Mouse (Mus musculus): ENCODE data around the gene Wnt3.

Gene Wnt3

DNA sequence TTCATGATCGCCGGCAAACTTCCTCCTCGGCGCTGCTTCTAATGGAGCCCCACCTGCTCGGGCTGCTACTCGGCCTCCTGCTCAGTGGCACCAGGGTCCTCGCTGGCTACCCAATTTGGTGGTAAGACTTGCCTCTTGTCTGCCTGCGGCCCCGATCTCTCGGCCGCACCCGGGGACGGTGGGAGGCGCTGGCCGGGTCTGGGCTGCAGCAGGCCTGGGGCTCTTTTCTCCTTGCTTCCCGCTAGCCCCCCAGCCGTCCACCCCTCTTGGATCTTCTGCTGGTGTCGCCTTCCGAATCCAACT is 229 bp downstream of the Wnt3 start:
- DNase-seq, result no peak

- no peak for DNase-seq
These were observed 6.2 kb downstream of the Wnt3 start for GRCm38 (mm10) chr11:103780152-103780551.

GRCm38 (mm10) chr11:103789951-103790350 is 16.0 kb downstream of the Wnt3 start:
- no peak for DNase-seq

DNA sequence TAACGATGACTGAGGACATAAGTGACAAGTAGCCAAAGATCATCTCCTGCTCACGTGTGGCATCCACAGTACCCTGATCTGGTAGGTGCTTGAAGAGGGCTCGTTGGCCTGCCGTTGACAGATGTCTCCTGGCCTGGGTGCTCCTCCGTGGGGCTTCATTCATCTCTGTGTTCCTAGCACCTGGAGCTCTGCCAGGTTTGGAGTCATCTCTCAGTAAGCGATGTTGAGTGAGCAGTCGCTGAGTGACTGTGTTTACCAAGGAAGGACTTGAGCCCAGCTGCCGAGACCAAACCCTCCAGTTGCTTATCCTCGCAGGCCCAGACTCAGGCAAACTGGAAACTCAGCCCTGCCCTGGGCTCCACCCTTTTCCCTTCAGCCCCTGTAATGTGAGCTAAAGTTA is 27.2 kb downstream of the Wnt3 start:
- DNase-seq, result no peak

GRCm38 (mm10) chr11:103804126-103804525 is 30.2 kb downstream of the Wnt3 start:
- DNase-seq, result no peak

GRCm38 (mm10) chr11:103804804-103805203 is 30.9 kb downstream of the Wnt3 start:
- DNase-seq, result no peak

DNA sequence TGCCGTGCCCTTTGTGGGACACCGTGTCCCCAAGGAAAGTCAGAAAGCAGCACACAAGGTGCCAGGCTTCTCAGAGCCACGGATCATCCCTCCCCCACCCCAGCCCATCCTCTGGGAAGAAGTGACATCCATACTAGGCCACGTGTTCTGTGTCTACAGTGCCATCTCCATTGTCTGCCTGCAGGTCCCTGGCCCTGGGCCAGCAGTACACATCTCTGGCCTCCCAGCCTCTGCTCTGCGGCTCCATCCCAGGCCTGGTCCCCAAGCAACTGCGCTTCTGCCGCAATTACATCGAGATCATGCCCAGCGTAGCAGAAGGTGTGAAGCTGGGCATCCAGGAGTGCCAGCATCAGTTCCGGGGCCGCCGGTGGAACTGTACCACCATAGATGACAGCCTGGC is 34.0 kb downstream of the Wnt3 start:
- DNase-seq, result peak; percentile 94

GRCm38 (mm10) chr11:103808771-103809610 is 35.0 kb downstream of the Wnt3 start:
- DNase-seq, result peak; percentile 59

- DNase-seq, result peak; percentile 75
These were observed 36.0 kb downstream of the Wnt3 start for GRCm38 (mm10) chr11:103809611-103810598.

DNA sequence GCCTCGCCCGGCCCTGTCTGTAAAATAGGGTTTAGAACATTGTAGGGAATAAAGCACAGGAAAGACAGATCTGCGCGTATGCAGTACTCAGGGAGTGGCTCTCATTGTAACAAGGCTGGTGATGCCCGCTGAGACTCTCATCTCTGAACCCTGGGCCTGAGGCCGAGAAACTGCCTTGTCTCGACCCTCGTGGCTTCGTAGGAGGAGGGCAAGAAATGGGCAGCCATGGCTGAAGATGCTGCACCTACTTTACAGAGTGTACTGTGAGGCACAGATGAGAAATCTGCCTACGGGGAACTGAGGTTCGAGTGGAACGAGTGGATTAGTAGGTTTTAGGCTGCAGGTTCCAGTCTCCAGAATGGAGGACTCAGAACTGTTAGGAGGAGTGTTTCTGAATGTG is 36.7 kb downstream of the Wnt3 start:
- DNase-seq, result no peak

- no peak for DNase-seq
These were observed 37.3 kb downstream of the Wnt3 start for GRCm38 (mm10) chr11:103811246-103811645.

GRCm38 (mm10) chr11:103814808-103815207 is 40.9 kb downstream of the Wnt3 start:
- DNase-seq, result no peak

GRCm38 (mm10) chr11:103815986-103816385 is 42.0 kb downstream of the Wnt3 start:
- no peak for DNase-seq

DNA sequence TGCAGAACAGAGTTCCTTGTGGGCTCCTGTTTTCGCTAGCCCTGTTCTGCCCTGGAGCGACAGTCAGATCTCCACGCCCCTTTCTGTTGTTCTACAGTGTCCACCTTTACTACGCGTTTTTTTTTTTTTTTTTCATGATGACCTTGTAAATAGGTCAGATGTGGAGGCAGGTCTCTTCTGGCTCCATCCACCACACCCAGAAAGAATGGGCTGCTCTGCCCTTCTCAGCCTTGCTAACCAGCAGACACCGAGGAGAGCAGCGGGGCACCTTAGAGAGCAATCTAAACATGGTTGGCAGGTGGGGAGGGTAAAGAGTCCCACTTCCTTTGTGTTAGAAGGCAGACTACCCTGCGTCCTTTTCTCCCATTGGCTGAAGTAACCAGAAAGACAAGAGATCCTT is 42.8 kb downstream of the Wnt3 start:
- DNase-seq, result no peak

- no peak for DNase-seq
These were observed 53.3 kb downstream of the Wnt3 start for GRCm38 (mm10) chr11:103827201-103827600.

- no peak for DNase-seq
These were observed 54.9 kb downstream of the Wnt3 start for GRCm38 (mm10) chr11:103828866-103829265.

GRCm38 (mm10) chr11:103829956-103830355 is 56.0 kb downstream of the Wnt3 start:
- DNase-seq, result no peak

- DNase-seq, result no peak
These were observed 56.5 kb downstream of the Wnt3 start for GRCm38 (mm10) chr11:103830476-103830875.

GRCm38 (mm10) chr11:103831766-103832165 is 57.8 kb downstream of the Wnt3 start:
- DNase-seq, result no peak

- DNase-seq, result no peak
These were observed 58.4 kb downstream of the Wnt3 start for GRCm38 (mm10) chr11:103832331-103832730.

DNA sequence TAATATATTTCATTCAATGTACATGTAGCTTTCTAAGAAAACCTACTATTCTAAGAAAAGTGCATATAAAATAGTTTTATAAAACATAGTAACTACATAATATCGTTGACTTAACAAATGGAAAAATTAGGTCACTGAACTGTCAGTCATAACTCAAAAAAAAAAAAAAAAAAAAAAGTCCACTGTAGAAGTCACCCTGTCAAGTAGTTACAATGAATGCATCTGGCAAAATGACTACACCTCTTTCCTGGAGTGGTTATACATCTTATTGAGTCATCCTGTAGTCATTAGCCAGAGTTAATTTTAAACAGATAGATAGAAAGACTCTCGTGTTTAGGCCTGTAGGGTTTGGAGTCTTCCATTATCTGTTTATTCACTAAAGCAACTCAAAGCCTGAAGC is 65.0 kb downstream of the Wnt3 start:
- DNase-seq, result no peak

GRCm38 (mm10) chr11:103840834-103841233 is 66.9 kb downstream of the Wnt3 start:
- DNase-seq, result peak; percentile 64

DNA sequence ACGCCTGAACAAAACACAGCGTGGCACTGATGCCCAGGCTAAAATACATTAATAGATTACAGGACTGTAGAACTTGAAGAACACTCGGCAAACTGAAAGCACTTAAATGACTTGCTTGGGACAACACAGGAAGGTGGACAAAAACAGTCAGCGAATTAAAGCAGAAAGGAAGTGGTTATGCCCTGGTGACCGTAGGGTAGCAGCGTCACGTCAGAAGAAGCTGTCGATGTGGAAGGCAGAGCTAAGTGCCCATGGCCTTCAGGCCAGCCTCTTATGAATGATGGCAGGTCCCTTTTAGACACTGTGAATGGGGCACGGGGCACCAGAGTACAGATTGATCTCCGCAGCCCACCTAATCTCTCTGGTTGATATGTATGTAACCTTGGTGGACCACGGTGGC is 74.3 kb downstream of the Wnt3 start:
- DNase-seq, result no peak

Measured in retina, postnatal 1 day (tissue).